Mouse (Mus musculus): ENCODE measurements around the gene Cyp2d11. TPM values are rescaled to one million over a fixed set of nuclear protein-coding genes. Genes with fewer than 3 reads are reported as not detected.
A peak's percentile ranks its signal among the peaks of the same experiment; 100 is the strongest.
"Not testable (repeated sequence)": the region's sequence is repeated elsewhere in the genome, so short reads cannot be mapped to it uniquely, and the experiment has no call there.

The Cyp2d11 gene
- polyA plus RNA-seq, 1 experiment from 2014 or later, result not detected

- 94% methylated on average over 6 of the region's 6 CpGs for WGBS
- no peak for ATAC-seq (ENCODE audit: low FRiP score)
- no peaks in the 10 kb centered on the region for H3K27me3 ChIP-seq
- no peak within 1 kb of the TSS for H3K4me3 ChIP-seq
- H3K27ac ChIP-seq, result no peak within 1 kb of the TSS
- no peaks in the 10 kb centered on the region for H3K4me1 ChIP-seq
- no peak within 1 kb of the TSS for H3K4me2 ChIP-seq (replicated peaks)
- no peaks in the 10 kb centered on the region for H3K36me3 ChIP-seq
- H3K9me3 ChIP-seq (replicated peaks), result no peaks in the 10 kb centered on the region
- H3K9ac ChIP-seq, result no peak within 1 kb of the TSS
These were observed 13.2 kb upstream of the Cyp2d11 start, which contains the start of gene Cyp2d10 for GRCm38 (mm10) chr15:82406981-82407380. Gene Cyp2d10, minus strand, starts transcription at chr15:82407195.

GRCm38 (mm10) chr15:82404163-82404562 lies 10.3 kb upstream of the Cyp2d11 start:
- Histone ChIP-seq H3K27me3 (no peaks in the 10 kb centered on the region), H3K9me3 (replicated peaks) (no peaks in the 10 kb centered on the region), H3K9ac (no peak overlapping the region), H3K4me2 (replicated peaks) (no peak overlapping the region), H3K27ac (no peak overlapping the region), H3K36me3 (no peaks in the 10 kb centered on the region), H3K4me3 (no peak overlapping the region), H3K4me1 (no peaks in the 10 kb centered on the region)
- ATAC-seq (ENCODE audit: low FRiP score), result no peak
- WGBS, result 90% methylated on average over 3 of the region's 3 CpGs

- Histone ChIP-seq H3K9me3 (replicated peaks) (no peaks in the 10 kb centered on the region), H3K9ac (no peak overlapping the region), H3K27ac (no peak overlapping the region), H3K4me1 (no peaks in the 10 kb centered on the region), H3K36me3 (no peaks in the 10 kb centered on the region), H3K4me3 (no peak overlapping the region), H3K27me3 (no peaks in the 10 kb centered on the region), H3K4me2 (replicated peaks) (no peak overlapping the region)
- no peak for ATAC-seq (ENCODE audit: low FRiP score)
- 90% methylated on average over 9 of the region's 9 CpGs for WGBS
These were observed 9.8 kb upstream of the Cyp2d11 start for GRCm38 (mm10) chr15:82403606-82404005.

- H3K9ac ChIP-seq, result no peak overlapping the region
- H3K4me2 ChIP-seq (replicated peaks), result no peak overlapping the region
- WGBS, result 87% methylated on average over 6 of the region's 6 CpGs
- no peaks in the 10 kb centered on the region for H3K27me3 ChIP-seq
- no peak for ATAC-seq (ENCODE audit: low FRiP score)
- H3K9me3 ChIP-seq (replicated peaks), result no peaks in the 10 kb centered on the region
- no peak overlapping the region for H3K4me3 ChIP-seq
- no peaks in the 10 kb centered on the region for H3K4me1 ChIP-seq
- H3K36me3 ChIP-seq, result no peaks in the 10 kb centered on the region
- no peak overlapping the region for H3K27ac ChIP-seq
These were observed 8.9 kb upstream of the Cyp2d11 start for GRCm38 (mm10) chr15:82402741-82403140.

- no peaks in the 10 kb centered on the region for H3K27me3 ChIP-seq
- no peaks in the 10 kb centered on the region for H3K9me3 ChIP-seq (replicated peaks)
- no peaks in the 10 kb centered on the region for H3K36me3 ChIP-seq
- H3K4me3 ChIP-seq, result no peak overlapping the region
- no peak overlapping the region for H3K9ac ChIP-seq
- H3K4me2 ChIP-seq (replicated peaks), result no peak overlapping the region
- no peak for ATAC-seq (ENCODE audit: low FRiP score)
- no peak overlapping the region for H3K27ac ChIP-seq
- no peaks in the 10 kb centered on the region for H3K4me1 ChIP-seq
These were observed 8.3 kb upstream of the Cyp2d11 start for GRCm38 (mm10) chr15:82402106-82402505.

GRCm38 (mm10) chr15:82401516-82401915 lies 7.7 kb upstream of the Cyp2d11 start:
- H3K9ac ChIP-seq, result no peak overlapping the region
- no peak overlapping the region for H3K4me2 ChIP-seq (replicated peaks)
- no peak overlapping the region for H3K4me3 ChIP-seq
- no peak for ATAC-seq (ENCODE audit: low FRiP score)
- H3K4me1 ChIP-seq, result no peaks in the 10 kb centered on the region
- no peak overlapping the region for H3K27ac ChIP-seq
- 46% methylated on average over 2 of the region's 2 CpGs for WGBS
- no peaks in the 10 kb centered on the region for H3K27me3 ChIP-seq
- H3K9me3 ChIP-seq (replicated peaks), result no peaks in the 10 kb centered on the region
- H3K36me3 ChIP-seq, result no peaks in the 10 kb centered on the region

GRCm38 (mm10) chr15:82395955-82396354 lies 2.1 kb upstream of the Cyp2d11 start:
- not testable (repeated sequence) for H3K27me3 ChIP-seq; H3K4me1 ChIP-seq; H3K9ac ChIP-seq; H3K4me3 ChIP-seq; ATAC-seq (ENCODE audit: low FRiP score); H3K4me2 ChIP-seq (replicated peaks); H3K27ac ChIP-seq; H3K9me3 ChIP-seq (replicated peaks); H3K36me3 ChIP-seq
- 94% methylated on average over 3 of the region's 3 CpGs for WGBS

GRCm38 (mm10) chr15:82389916-82390315 lies 3.9 kb downstream of the Cyp2d11 start:
- not testable (repeated sequence) for H3K9me3 ChIP-seq (replicated peaks); H3K27ac ChIP-seq; ATAC-seq (ENCODE audit: low FRiP score); H3K36me3 ChIP-seq; H3K9ac ChIP-seq; H3K4me3 ChIP-seq; H3K27me3 ChIP-seq; H3K4me1 ChIP-seq; H3K4me2 ChIP-seq (replicated peaks)
- WGBS, result 94% methylated on average over 10 of the region's 10 CpGs

- WGBS, result 97% methylated on average over 2 of the region's 2 CpGs
- H3K36me3 ChIP-seq, result no peaks in the 10 kb centered on the region
- no peak overlapping the region for H3K4me2 ChIP-seq (replicated peaks)
- no peaks in the 10 kb centered on the region; the same call in 1 of the 2 replicates for H3K27me3 ChIP-seq
- H3K9me3 ChIP-seq (replicated peaks), result no peaks in the 10 kb centered on the region
- peaks cover 5% of the 10 kb centered on the region for H3K4me1 ChIP-seq
- H3K9ac ChIP-seq, result no peak overlapping the region
- no peak overlapping the region for H3K27ac ChIP-seq
- no peak overlapping the region for H3K4me3 ChIP-seq
- ATAC-seq (ENCODE audit: low FRiP score), result no peak
These were observed 8.1 kb downstream of the Cyp2d11 start for GRCm38 (mm10) chr15:82385729-82386128.

- no peak for ATAC-seq (ENCODE audit: low FRiP score)
- no peak overlapping the region for H3K4me2 ChIP-seq (replicated peaks)
- 91% methylated on average over 2 of the region's 2 CpGs for WGBS
- no peaks in the 10 kb centered on the region for H3K36me3 ChIP-seq
- peaks cover 14% of the 10 kb centered on the region for H3K4me1 ChIP-seq
- no peak overlapping the region for H3K9ac ChIP-seq
- H3K9me3 ChIP-seq (replicated peaks), result no peaks in the 10 kb centered on the region
- no peak overlapping the region for H3K27ac ChIP-seq
- no peaks in the 10 kb centered on the region; the same call in 1 of the 2 replicates for H3K27me3 ChIP-seq
- no peak overlapping the region for H3K4me3 ChIP-seq
These were observed 11.4 kb downstream of the Cyp2d11 start for GRCm38 (mm10) chr15:82382441-82382840.

- Histone ChIP-seq H3K4me1 (peaks cover 21% of the 10 kb centered on the region), H3K4me3 (peak overlapping the region; percentile 33), H3K36me3 (no peaks in the 10 kb centered on the region), H3K4me2 (replicated peaks) (peak overlapping the region; percentile 58), H3K27ac (no peak overlapping the region), H3K9ac (peak overlapping the region; percentile 51; the same call in 1 of the 2 replicates), H3K9me3 (replicated peaks) (no peaks in the 10 kb centered on the region), H3K27me3 (no peaks in the 10 kb centered on the region; the same call in 1 of the 2 replicates)
- 31% methylated on average over 7 of the region's 7 CpGs for WGBS
- no peak for ATAC-seq (ENCODE audit: low FRiP score)
These were observed 13.1 kb downstream of the Cyp2d11 start for GRCm38 (mm10) chr15:82380714-82381062.

- no peaks in the 10 kb centered on the region; the same call in 1 of the 2 replicates for H3K27me3 ChIP-seq
- peak within 1 kb of the TSS; percentile 33 for H3K4me3 ChIP-seq
- H3K36me3 ChIP-seq, result no peaks in the 10 kb centered on the region
- H3K9ac ChIP-seq, result peak within 1 kb of the TSS; percentile 51
- peaks cover 21% of the 10 kb centered on the region for H3K4me1 ChIP-seq
- H3K4me2 ChIP-seq (replicated peaks), result peak within 1 kb of the TSS; percentile 58
- WGBS, result 2% methylated on average over 19 of the region's 24 CpGs
- ATAC-seq (ENCODE audit: low FRiP score), result peak; percentile 63
- H3K9me3 ChIP-seq (replicated peaks), result no peaks in the 10 kb centered on the region
- peak within 1 kb of the TSS; percentile 64 for H3K27ac ChIP-seq
These were observed 13.7 kb downstream of the Cyp2d11 start, which contains the start of gene Cyp2d22 for GRCm38 (mm10) chr15:82379871-82380713. Gene Cyp2d22, minus strand, starts transcription at chr15:82380260.

- no peak; the same call in 1 of the 2 replicates for ATAC-seq (ENCODE audit: low FRiP score)
- Histone ChIP-seq H3K4me1 (peaks cover 21% of the 10 kb centered on the region), H3K9ac (no peak overlapping the region), H3K36me3 (no peaks in the 10 kb centered on the region), H3K27ac (peak overlapping the region; percentile 64; the same call in 1 of the 2 replicates), H3K4me2 (replicated peaks) (peak overlapping the region; percentile 58), H3K9me3 (replicated peaks) (no peaks in the 10 kb centered on the region), H3K4me3 (peak overlapping the region; percentile 33), H3K27me3 (no peaks in the 10 kb centered on the region; the same call in 1 of the 2 replicates)
- WGBS, result 16% methylated on average over 7 of the region's 7 CpGs
These were observed 14.3 kb downstream of the Cyp2d11 start for GRCm38 (mm10) chr15:82379511-82379870.

Measured in hindbrain, embryonic 12.5 days (tissue).